Mouse (Mus musculus): ENCODE measurements around the gene Cltb. TPM values are rescaled to one million over a fixed set of nuclear protein-coding genes. Genes with fewer than 3 reads are reported as not detected.

Gene Cltb
- polyA plus RNA-seq, 1 experiment from 2014 or later = 28.1 TPM

DNA sequence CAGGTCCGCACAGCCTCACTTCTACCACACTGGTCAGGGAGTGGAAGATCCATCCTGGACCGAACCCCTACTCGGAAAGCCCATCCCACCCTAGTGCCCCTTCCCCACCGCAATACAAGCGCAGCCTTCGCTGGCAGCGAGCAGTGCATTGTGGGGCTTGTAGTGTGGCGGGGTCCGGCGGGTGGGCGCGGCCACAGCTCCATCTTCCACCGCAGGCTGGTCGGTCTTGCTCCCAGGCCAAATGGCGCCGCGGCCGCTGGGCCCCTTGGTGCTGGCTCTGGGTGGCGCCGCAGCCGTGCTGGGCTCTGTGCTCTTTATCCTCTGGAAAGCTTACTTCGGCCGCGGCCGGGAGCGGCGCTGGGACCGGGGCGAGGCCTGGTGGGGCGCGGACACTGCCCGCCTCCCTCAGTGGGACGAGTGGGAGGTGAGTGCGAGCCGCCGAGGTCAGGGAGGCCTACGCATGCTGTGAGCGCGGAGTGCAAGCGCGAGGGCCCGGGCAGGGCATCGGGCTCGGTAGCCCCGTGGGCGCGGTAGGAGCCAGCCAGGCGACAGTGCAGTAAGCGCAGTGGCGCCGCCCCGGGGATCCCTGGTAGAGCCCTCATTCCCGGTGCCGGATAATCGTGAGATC lies 36.2 kb downstream of the Cltb start, which contains the start of gene Arl10:
TSS of gene Arl10 (plus strand) at position 162 of the 628 bp plus-strand sequence.
- Histone ChIP-seq H3K9ac (ENCODE audit: low read length) (peak within 1 kb of the TSS; percentile 91), H3K4me1 (ENCODE audit: control insufficient read depth, insufficient read depth, low read length) (peaks cover 8% of the 10 kb centered on the region), H3K27ac (ENCODE audit: low read depth, low read length) (peak within 1 kb of the TSS; percentile 53; the same call in 1 of the 2 replicates), H3K36me3 (ENCODE audit: control insufficient read depth, insufficient read depth, low read length) (peaks cover 4% of the 10 kb centered on the region; the same call in 1 of the 2 replicates), H3K9me3 (ENCODE audit: control insufficient read depth, low read length) (no peaks in the 10 kb centered on the region), H3K4me3 (ENCODE audit: low read depth, low read length) (peak within 1 kb of the TSS; percentile 94), H3K27me3 (ENCODE audit: control insufficient read depth, insufficient read depth, low read length) (no peaks in the 10 kb centered on the region), H3K4me2 (peak within 1 kb of the TSS; percentile 97)
- WGBS = 0% methylated on average over 55 of the region's 55 CpGs
- peak; percentile 96 for ATAC-seq (ENCODE audit: low FRiP score)
- DNase-seq (ENCODE audit: low spot score, missing footprints) = peak; percentile 97

DNA sequence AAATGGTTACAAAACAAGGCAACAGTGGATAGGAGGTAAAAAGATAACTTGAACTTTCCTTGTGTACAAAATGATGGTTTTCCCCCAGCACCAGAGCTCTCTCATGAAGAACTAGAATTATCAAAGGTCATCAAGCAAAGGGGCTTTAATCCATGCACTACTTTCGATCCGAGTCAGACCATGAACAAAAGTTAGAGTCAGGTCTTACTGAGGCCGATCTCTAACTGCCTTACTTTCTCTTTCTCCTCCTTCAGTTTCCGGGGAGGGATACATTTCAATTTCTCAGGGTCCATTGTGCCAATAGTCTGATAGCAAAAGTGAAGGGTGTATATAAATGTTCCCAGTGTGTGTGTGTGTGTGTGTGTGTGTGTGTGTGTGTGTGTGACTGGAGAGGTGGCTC lies 38.5 kb downstream of the Cltb start:
- Histone ChIP-seq H3K9ac (ENCODE audit: low read length) (no peak overlapping the region), H3K4me3 (ENCODE audit: low read depth, low read length) (no peak overlapping the region), H3K36me3 (ENCODE audit: control insufficient read depth, insufficient read depth, low read length) (peaks cover 4% of the 10 kb centered on the region; the same call in 1 of the 2 replicates), H3K4me1 (ENCODE audit: control insufficient read depth, insufficient read depth, low read length) (peaks cover 8% of the 10 kb centered on the region), H3K4me2 (no peak overlapping the region), H3K27me3 (ENCODE audit: control insufficient read depth, insufficient read depth, low read length) (no peaks in the 10 kb centered on the region), H3K27ac (ENCODE audit: low read depth, low read length) (no peak overlapping the region), H3K9me3 (ENCODE audit: control insufficient read depth, low read length) (no peaks in the 10 kb centered on the region)
- no peak for DNase-seq (ENCODE audit: low spot score, missing footprints)
- ATAC-seq (ENCODE audit: low FRiP score) = no peak
- WGBS = 73% methylated on average over 4 of the region's 4 CpGs

DNA sequence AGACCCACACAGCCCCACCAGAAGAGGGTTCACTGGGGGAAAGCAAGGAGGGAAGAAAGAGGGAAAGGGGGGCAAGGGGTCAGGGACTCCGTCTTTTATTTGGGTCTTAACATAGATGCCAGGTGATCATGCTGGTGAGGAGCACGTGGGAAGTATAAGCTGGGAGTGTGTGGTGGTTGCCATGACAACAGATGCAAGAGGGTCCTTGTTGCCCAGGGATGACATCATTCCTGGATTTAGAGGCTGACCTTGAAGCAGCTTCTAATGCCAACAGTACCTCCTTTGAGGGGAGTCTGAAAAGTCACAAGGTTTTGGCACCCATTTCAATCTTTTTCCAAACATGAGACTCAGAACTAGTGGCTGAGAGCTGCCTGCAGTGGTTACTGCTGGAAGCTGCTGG lies 39.5 kb downstream of the Cltb start:
- no peak overlapping the region for H3K9ac ChIP-seq (ENCODE audit: low read length)
- H3K4me1 ChIP-seq (ENCODE audit: control insufficient read depth, insufficient read depth, low read length) = peaks cover 8% of the 10 kb centered on the region
- no peak overlapping the region for H3K4me3 ChIP-seq (ENCODE audit: low read depth, low read length)
- no peak overlapping the region for H3K4me2 ChIP-seq
- no peak for DNase-seq (ENCODE audit: low spot score, missing footprints)
- no peaks in the 10 kb centered on the region for H3K36me3 ChIP-seq (ENCODE audit: control insufficient read depth, insufficient read depth, low read length)
- WGBS = 31% methylated on average over 2 of the region's 2 CpGs
- H3K27me3 ChIP-seq (ENCODE audit: control insufficient read depth, insufficient read depth, low read length) = no peaks in the 10 kb centered on the region
- H3K9me3 ChIP-seq (ENCODE audit: control insufficient read depth, low read length) = no peaks in the 10 kb centered on the region
- H3K27ac ChIP-seq (ENCODE audit: low read depth, low read length) = no peak overlapping the region
- no peak for ATAC-seq (ENCODE audit: low FRiP score)

DNA sequence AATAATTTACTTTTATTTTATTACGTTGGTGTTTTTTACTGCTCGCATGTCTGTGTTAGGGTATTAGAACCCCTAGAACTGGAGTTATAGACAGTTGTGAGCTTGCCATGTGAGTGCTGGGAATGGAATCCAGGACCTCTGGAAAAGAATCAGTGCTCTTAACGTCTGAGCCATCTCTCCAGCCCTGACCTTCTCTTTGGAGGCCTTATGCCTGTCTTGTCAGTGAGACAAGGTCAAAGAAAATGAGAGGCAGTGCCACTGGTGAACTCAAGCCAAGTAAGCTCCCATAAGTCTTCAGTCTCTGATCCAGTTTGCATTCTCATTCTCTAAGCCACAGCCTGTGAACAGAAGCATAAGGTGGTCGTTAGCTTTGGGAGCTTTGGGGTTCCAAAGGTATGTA lies 40.4 kb downstream of the Cltb start:
- H3K9ac ChIP-seq (ENCODE audit: low read length) = no peak overlapping the region
- DNase-seq (ENCODE audit: low spot score, missing footprints) (no peak), ATAC-seq (ENCODE audit: low FRiP score) (no peak)
- H3K4me3 ChIP-seq (ENCODE audit: low read depth, low read length) = no peak overlapping the region
- H3K4me2 ChIP-seq = no peak overlapping the region
- no peaks in the 10 kb centered on the region for H3K9me3 ChIP-seq (ENCODE audit: control insufficient read depth, low read length)
- no peaks in the 10 kb centered on the region for H3K36me3 ChIP-seq (ENCODE audit: control insufficient read depth, insufficient read depth, low read length)
- H3K27me3 ChIP-seq (ENCODE audit: control insufficient read depth, insufficient read depth, low read length) = no peaks in the 10 kb centered on the region
- H3K4me1 ChIP-seq (ENCODE audit: control insufficient read depth, insufficient read depth, low read length) = peaks cover 5% of the 10 kb centered on the region
- 75% methylated on average over 4 of the region's 4 CpGs for WGBS
- no peak overlapping the region for H3K27ac ChIP-seq (ENCODE audit: low read depth, low read length)

DNA sequence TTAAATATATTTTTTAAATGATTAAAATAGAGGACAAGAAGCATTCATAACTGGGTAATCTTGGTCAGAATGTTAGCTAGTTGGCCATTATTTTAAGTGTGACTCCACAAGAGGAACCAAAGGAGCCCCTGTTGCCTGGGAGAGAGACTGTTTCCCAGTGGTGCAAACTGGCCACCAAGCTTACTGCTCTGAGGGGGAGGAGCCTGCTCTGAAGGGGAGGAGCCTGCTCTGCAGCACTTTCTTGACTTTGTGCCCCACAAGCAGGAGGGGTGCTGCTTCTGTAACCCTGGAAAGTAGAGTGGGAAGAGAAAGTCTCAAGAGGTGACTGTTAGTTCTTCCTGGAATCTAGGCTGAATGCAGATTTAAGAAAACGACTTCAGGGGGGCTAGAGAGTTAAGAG lies 41.9 kb downstream of the Cltb start:
- Histone ChIP-seq H3K4me3 (ENCODE audit: low read depth, low read length) (no peak overlapping the region), H3K9me3 (ENCODE audit: control insufficient read depth, low read length) (no peaks in the 10 kb centered on the region), H3K4me2 (no peak overlapping the region), H3K27me3 (ENCODE audit: control insufficient read depth, insufficient read depth, low read length) (no peaks in the 10 kb centered on the region), H3K36me3 (ENCODE audit: control insufficient read depth, insufficient read depth, low read length) (no peaks in the 10 kb centered on the region), H3K9ac (ENCODE audit: low read length) (no peak overlapping the region), H3K4me1 (ENCODE audit: control insufficient read depth, insufficient read depth, low read length) (peaks cover 5% of the 10 kb centered on the region), H3K27ac (ENCODE audit: low read depth, low read length) (no peak overlapping the region)
- ATAC-seq (ENCODE audit: low FRiP score) (no peak), DNase-seq (ENCODE audit: low spot score, missing footprints) (no peak)
- WGBS = 50% methylated on average over 1 of the region's 1 CpGs

DNA sequence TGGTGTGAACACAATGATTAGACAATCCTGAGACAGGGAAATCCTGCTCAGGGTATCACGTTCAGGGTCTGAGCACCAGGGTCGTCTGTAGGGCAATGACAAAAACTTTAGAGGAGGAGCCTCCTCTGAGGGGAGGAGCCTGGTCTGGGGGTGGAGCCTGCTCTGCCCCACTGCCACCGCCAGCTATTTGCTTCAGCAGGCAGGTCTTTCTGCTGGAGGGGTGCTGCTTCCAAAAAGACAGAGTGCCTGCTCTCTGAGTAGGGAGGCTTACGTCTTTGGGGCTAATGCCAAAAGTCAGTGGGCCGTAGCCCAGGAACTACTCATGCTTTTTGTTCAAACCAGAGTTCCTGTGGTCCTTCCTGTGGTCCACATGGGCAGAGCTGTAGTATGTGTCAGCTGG lies 42.8 kb downstream of the Cltb start:
- Histone ChIP-seq H3K4me3 (ENCODE audit: low read depth, low read length) (no peak overlapping the region), H3K27ac (ENCODE audit: low read depth, low read length) (no peak overlapping the region), H3K9ac (ENCODE audit: low read length) (no peak overlapping the region), H3K4me2 (no peak overlapping the region), H3K36me3 (ENCODE audit: control insufficient read depth, insufficient read depth, low read length) (no peaks in the 10 kb centered on the region), H3K4me1 (ENCODE audit: control insufficient read depth, insufficient read depth, low read length) (peaks cover 10% of the 10 kb centered on the region), H3K9me3 (ENCODE audit: control insufficient read depth, low read length) (no peaks in the 10 kb centered on the region), H3K27me3 (ENCODE audit: control insufficient read depth, insufficient read depth, low read length) (no peaks in the 10 kb centered on the region)
- no peak for ATAC-seq (ENCODE audit: low FRiP score)
- WGBS = 48% methylated on average over 5 of the region's 5 CpGs
- no peak for DNase-seq (ENCODE audit: low spot score, missing footprints)

DNA sequence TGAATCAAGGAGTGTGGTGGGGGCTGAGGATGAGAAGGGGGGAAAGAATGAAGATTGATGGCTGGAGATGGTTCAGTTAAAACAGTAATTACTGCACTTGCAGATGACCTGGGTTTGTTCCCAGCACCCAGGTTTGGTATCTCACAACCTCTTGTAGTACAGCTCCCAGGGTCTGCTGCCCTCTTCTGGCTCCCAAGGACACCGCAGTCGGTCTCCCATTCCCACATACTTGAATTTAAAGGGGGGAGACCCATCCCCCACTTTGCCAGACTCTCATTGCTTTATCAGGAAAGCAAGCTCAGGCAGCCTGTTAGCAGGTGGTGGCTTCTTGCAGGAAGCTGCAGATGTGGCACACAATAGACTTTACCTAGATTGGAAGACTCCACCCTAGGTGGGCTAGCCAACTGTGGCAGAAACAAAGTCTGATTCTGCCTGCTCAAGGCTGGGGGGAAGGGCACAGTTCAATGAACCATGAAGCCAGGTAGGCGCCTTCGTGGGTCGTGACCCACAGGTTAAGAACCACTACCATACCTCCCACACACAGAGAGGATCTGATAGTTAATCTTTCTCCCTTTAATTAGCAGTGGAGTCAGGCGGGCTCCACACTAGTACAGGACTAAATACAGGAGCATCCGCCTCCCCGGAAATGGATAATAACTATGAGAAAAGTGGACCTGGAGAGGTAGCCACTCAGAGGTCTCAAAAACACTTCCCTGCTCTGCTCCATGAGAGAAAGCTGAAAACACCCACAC lies 45.4 kb downstream of the Cltb start:
- no peaks in the 10 kb centered on the region for H3K27me3 ChIP-seq (ENCODE audit: control insufficient read depth, insufficient read depth, low read length)
- ATAC-seq (ENCODE audit: low FRiP score) (peak; percentile 70; the same call in 1 of the 2 replicates), DNase-seq (ENCODE audit: low spot score, missing footprints) (peak; percentile 78)
- no peaks in the 10 kb centered on the region for H3K9me3 ChIP-seq (ENCODE audit: control insufficient read depth, low read length)
- H3K4me1 ChIP-seq (ENCODE audit: control insufficient read depth, insufficient read depth, low read length) = peaks cover 10% of the 10 kb centered on the region
- H3K4me2 ChIP-seq = peak overlapping the region; percentile 52
- peaks cover 3% of the 10 kb centered on the region for H3K36me3 ChIP-seq (ENCODE audit: control insufficient read depth, insufficient read depth, low read length)
- peak overlapping the region; percentile 98; the same call in 1 of the 2 replicates for H3K9ac ChIP-seq (ENCODE audit: low read length)
- H3K27ac ChIP-seq (ENCODE audit: low read depth, low read length) = no peak overlapping the region
- H3K4me3 ChIP-seq (ENCODE audit: low read depth, low read length) = peak overlapping the region; percentile 92
- WGBS = 38% methylated on average over 8 of the region's 8 CpGs

DNA sequence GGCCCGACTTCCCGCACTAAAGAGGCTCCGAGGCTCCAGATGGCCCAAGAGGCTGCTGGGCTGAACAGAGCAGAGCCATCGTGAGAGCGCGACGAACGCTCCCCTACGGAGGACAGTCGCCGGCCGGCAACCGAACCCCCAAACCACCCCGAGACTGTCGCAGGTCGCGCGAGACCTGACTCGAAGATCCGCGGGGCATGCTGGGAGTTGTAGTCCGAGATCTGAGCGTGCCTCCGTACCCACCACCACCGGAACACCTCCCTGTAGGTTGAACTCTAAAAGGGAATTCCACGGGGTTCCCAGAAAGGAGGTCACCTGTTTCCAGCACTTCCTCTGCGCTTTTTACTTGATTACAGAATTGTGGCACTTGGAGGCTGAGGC lies 46.0 kb downstream of the Cltb start, which contains the start of gene 4833439L19Rik:
TSS of gene 4833439L19Rik (minus strand) at position 235 of the 381 bp plus-strand sequence.
- peak; percentile 99 for DNase-seq (ENCODE audit: low spot score, missing footprints)
- Histone ChIP-seq H3K36me3 (ENCODE audit: control insufficient read depth, insufficient read depth, low read length) (peaks cover 3% of the 10 kb centered on the region), H3K27me3 (ENCODE audit: control insufficient read depth, insufficient read depth, low read length) (no peaks in the 10 kb centered on the region), H3K4me3 (ENCODE audit: low read depth, low read length) (peak within 1 kb of the TSS; percentile 92), H3K9ac (ENCODE audit: low read length) (peak within 1 kb of the TSS; percentile 98), H3K4me2 (peak within 1 kb of the TSS; percentile 81), H3K4me1 (ENCODE audit: control insufficient read depth, insufficient read depth, low read length) (peaks cover 10% of the 10 kb centered on the region), H3K27ac (ENCODE audit: low read depth, low read length) (peak within 1 kb of the TSS; percentile 53), H3K9me3 (ENCODE audit: control insufficient read depth, low read length) (no peaks in the 10 kb centered on the region)
- ATAC-seq (ENCODE audit: low FRiP score) = peak; percentile 95
- under 1% methylated on average over 24 of the region's 27 CpGs for WGBS

Data from midbrain, embryonic 11.5 days (tissue).